Mouse (Mus musculus) mesoderm, embryonic 11.5 days (tissue): Measurements from ENCODE around the gene Gpi1.

Source experiments
- DNase-seq: peaks from one replicate; pipeline ENCODE4 v3.0.0-alpha.2; 2012; ENCODE audit warnings: low read depth, low spot score

Gene Gpi1

GRCm38 (mm10) chr7:34230116-34230515 lies at the start of gene Gpi1:
Gene Gpi1, minus strand, starts transcription at chr7:34230336.
- peak; percentile 90 for DNase-seq

DNA sequence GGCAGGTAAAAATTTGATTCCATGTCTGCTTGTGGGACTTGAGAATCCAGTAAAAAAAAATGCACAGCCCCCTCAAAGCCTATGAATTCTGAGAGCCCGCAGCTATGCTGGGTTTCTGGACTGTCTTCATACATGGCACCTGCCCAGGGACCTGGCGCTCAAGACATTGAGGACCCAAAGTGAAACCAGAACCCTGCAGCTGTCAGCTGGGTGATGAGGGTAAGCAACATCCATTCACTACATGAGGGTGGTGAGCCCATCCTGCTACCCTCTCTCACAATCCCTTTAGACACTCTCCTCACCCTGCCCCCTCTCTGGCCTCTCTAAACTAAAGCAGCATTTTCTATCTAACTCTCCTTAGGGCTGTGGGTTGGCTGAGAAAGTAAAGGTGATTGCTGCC lies 47.5 kb upstream of the Gpi1 start:
- DNase-seq = no peak

DNA sequence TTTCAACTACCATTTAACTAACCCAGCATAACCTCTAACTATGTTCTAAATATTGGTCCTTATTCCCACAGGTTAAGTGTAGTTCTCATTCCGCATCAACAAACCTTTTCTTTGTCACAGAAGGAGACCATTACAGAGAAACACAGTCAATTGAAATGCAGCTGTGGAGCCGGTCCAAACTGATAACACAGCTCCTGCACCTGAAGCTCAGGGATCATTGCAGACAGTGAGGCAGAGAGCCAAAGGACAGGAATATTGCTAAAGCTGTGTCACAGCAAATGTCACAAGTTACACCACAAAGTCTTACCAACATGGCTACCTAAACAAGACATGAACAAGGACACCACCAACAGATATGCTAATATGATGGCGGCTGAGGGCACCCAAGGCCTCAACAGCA lies 45.9 kb upstream of the Gpi1 start:
- DNase-seq = no peak

GRCm38 (mm10) chr7:34272465-34272864 lies 42.3 kb upstream of the Gpi1 start:
- DNase-seq = no peak

DNA sequence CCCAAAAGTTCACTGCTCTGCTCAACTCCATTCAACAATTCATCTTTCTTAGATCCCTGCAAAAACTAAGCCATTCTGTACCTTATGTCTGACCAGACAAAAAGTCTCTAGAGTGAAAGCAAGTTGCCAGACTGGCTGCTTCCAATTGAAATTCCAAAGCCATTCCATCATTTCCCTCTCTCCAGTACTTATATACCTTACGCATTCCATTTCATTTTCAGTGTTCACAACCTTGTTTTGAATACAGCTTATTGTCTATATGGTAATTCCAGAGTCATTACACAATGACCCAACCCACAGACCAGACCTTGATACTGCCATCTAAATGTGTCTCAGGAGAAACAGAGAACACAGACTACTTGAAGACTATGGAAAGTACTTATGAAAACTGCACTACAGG lies 38.3 kb upstream of the Gpi1 start:
- DNase-seq = no peak

- DNase-seq = no peak
Observed at GRCm38 (mm10) chr7:34266421-34266820, 36.3 kb upstream of the Gpi1 start.

DNA sequence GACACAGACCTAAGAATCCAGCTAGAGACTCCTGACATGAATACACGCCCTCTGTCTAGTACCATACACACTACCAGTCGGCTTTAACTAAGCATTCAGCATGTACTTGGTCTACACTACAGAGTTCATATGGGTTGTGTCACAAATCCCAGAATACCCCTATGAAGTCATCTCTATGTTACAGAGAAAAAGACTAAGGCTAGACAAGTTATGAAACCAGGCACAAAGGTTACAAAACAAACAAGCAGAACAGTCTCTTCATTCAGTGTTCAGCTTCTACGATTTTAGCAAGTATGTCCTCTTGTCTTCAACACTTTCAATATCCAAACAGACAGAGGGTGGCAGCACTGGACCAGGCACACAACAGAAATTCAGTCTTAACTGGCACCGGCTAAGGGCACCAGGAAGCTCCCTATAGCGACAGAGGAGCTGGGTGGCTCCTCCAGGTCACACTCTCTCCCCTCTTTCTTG lies 35.8 kb upstream of the Gpi1 start:
- DNase-seq = peak; percentile 15

- DNase-seq = no peak
Observed at GRCm38 (mm10) chr7:34263437-34263836, 33.3 kb upstream of the Gpi1 start.

DNA sequence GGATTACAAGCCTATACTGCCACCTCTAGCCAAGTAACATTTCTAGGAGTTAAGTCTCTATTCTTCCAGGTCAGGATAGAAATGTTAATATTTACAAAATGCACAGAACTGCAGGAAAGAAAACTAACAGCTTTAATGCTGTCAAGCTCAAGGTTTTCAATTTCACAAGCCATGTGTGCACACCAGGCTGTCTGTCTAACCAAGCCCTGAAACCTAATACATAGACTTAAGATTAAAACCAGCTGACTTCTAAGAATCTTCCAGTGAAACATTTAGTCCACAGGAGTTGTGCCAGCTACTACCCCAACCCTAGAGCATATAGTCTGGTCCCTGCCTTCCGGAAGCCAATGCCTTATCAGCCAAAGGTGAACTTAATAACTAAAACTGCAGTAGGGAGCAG lies 28.3 kb upstream of the Gpi1 start:
- no peak for DNase-seq

DNA sequence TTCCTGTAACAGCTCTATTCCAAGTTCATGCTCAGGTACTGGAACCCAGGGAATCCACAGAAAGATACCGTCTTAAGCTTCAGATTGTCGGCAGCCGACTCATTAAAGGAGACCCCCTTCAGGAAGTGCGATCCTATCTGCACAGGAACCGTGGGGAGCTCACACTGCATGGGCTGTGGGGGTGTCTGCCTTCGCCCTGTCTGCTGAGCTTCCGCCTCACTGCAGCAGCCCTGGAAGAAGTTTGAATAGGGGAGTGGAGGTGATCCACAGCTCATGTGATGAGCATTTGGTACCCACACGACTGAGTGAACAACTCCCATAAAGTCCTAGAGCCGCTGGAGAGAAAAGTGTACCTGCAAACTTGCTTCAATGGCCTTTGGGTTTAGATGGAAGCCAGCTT lies 27.1 kb upstream of the Gpi1 start:
- DNase-seq = no peak

DNA sequence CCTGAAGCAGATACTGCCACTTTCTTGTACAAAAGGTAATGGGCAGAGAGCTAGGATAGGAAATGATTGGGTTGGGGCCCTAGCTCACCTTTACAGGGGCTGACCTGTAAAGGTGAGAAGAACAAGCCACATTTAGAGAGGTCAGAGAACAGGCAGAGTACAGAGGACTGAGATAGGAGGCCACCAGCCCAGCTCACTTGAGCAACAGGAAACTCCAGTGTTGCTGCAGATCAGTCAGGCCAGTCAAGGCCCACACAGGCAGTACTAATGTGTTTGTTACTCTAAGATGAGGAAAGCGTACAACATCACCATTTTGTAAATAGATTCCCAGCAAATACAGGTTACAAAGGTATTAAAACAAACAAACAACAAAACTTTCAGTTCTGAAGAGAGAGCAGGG lies 25.8 kb upstream of the Gpi1 start:
- no peak for DNase-seq

- DNase-seq = no peak
Observed at GRCm38 (mm10) chr7:34255137-34255536, 25.0 kb upstream of the Gpi1 start.

DNA sequence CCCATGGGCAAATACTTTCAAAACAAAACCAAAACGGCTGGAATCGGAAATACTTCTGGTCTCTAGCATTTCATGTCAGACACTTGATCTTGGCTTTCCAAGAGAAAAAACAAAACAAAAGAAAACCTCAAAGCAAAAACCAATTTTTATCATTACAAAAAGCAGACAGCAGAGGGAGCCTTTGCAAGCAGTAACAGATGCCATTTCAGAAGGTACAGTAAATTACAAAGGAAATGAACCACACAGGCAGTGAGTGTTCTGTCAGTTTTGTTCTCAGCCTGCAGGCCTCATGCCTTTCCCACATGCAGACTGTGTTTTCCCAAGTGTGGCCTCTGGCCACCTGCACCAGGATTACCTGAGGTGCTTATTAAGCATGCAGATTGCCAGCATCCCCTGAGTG lies 21.9 kb upstream of the Gpi1 start:
- DNase-seq = peak; percentile 37

- DNase-seq = no peak
Observed at GRCm38 (mm10) chr7:34250738-34251137, 20.6 kb upstream of the Gpi1 start, which contains the start of gene Gm6096. Gene Gm6096, plus strand, starts transcription at chr7:34251038.

DNA sequence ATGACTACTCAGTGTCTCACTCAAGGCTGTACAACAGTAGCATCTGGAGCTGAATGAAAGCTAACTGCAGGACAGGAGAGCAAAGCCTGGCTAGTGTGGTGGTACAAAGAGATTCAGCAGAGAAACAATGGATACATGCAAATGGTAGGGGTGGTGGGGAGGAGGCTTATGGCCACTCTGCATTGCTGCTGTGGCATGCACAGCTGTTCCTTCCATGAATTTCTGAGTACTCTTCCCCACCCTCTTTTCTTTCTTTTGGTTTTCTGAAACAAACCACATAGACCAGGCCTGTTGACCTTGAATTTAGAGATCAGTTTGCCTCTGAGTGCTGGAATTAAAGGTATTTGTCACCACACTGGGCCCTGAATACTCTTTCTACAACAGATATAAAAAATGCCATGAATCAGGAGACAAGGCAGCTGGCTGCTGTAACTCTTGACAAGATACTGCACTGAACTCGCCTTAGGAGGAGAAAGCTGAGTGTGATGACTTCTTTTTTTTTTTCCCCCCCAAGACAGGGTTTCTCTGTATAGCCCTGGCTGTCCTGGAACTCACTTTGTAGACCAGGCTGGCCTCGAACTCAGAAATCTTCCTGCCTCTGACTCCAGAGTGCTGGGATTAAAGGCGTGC lies 16.8 kb upstream of the Gpi1 start:
- DNase-seq = no peak

- DNase-seq = no peak
Observed at GRCm38 (mm10) chr7:34242176-34242575, 12.0 kb upstream of the Gpi1 start.

DNA sequence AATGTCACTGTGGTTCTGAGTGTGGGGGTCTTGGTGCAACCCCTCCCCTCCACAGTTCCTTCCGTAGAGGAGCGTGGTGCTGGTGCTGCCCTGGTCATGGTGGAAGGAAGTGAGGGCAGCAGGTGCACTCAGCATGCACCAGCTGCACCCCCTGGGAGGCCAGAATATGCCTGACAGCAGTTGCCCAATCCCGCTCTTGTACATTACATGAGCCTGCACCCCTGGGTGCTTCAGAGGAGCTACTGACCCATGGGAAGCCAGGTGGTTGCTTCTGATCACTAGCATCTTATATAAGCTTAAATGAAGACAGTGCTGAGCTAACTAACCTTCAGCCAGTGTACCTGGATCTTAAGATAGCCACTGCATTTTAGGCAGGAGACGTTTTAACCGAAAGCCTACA lies 8.0 kb upstream of the Gpi1 start:
- DNase-seq = no peak

GRCm38 (mm10) chr7:34235602-34236001 lies 5.5 kb upstream of the Gpi1 start:
- DNase-seq = no peak

DNA sequence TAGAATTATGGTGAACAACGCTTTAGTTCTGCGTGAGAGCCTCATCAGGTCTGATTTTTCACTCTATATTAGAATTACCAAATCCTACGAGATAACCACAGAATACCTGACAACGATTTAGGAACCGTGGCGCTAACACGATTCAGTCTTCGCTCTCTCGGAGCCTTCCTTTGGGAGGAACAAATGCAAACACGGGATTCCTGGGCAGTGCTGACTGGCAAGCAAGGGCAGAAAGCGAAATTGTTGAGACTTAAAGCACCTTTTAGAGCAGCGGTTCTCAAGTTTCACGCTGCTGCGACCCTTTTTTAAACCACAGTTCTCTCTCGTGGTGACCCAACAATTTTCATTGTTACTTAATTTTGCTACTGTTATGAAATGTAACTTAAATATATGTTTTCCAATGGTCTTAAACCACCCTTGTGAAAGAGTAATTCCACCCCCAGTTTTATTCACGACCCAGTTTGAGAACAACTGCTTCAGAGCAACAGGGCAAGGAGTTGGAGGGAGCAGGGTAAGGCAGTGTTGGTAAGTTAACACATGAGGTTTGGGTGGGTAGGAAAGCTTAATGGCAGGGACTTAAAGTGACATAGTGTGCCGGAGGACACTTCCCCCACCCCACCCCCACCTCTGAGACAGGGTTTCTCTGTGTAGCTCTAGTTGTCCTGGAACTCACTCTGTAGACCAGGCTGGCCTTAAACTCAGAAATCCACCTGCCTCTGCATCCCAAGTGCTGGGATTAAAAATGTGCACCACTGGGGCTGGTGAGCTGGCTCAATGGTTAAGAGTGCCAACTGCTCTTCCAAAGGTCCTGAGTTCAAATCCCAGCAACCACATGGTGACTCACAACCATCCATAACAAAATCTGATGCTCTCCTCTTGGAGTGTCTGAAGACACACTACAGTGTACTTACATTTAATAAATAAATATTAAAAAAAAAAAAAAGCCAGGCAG lies 4.8 kb upstream of the Gpi1 start:
- no peak for DNase-seq

DNA sequence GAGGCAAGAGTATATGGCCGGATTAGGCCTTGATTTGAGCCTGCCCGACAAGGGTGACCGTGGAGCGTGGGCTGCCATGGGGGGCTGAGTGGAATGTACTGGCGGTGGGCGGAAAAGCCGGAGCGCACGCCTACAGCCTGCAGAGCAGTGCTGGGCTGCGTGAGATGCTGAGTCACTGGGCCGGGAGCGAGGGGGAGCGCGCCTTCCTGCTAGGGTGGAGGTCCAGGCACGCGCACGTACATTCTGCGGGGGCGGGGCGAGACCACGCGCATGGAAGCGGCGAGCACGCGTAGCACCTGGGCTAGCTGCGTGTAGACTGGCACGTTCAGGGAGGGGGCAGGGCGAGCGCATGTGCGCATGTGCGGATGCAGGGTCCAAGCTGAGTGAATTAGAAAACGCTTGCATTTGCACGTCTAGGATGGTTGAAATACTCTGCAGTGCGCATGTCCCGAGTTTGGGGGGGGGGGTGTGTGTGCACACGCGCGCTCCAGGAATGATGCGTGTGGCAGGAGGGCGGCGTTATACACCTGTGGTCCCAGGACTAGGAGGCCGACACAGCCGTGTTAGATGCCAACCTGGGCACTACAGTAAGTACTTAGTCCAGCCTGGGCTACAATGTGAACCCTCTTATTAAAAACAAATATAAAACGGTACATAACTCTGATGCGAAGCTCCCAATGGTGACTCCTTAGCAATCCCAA lies 3.9 kb upstream of the Gpi1 start:
- peak; percentile 99 for DNase-seq

GRCm38 (mm10) chr7:34232785-34233725 lies 2.9 kb upstream of the Gpi1 start:
- DNase-seq = no peak
